Mouse (Mus musculus) cerebellum, postnatal 14 days (tissue): ENCODE measurements around the gene Espn.
A peak's percentile ranks its signal among the peaks of the same experiment; 100 is the strongest.

Experiments
- DNase-seq, 2 experiments: peaks; one replicate each; pipeline ENCODE4 v3.0.0; 2021; ENCODE audit warnings: mixed read lengths in 2 of 2

Espn gene

GRCm38 (mm10) chr4:152092751-152093293 is 59.3 kb downstream of the Espn start:
- DNase-seq, result no peak

GRCm38 (mm10) chr4:152090191-152090590 is 62.0 kb downstream of the Espn start:
- no peak for DNase-seq

GRCm38 (mm10) chr4:152088556-152089120 is 63.5 kb downstream of the Espn start:
- peak; percentile 62 to 72 for DNase-seq

- DNase-seq, result no peak
Observed at GRCm38 (mm10) chr4:152088133-152088532, 64.0 kb downstream of the Espn start.

GRCm38 (mm10) chr4:152087211-152088081 is 64.7 kb downstream of the Espn start:
- no peak for DNase-seq

- no peak for DNase-seq
Observed at GRCm38 (mm10) chr4:152086505-152087210, 65.5 kb downstream of the Espn start.

GRCm38 (mm10) chr4:152084616-152085015 is 67.6 kb downstream of the Espn start:
- no peak for DNase-seq

GRCm38 (mm10) chr4:152083611-152084220 is 68.5 kb downstream of the Espn start:
- DNase-seq, result no peak

GRCm38 (mm10) chr4:152079931-152080330 is 72.2 kb downstream of the Espn start:
- no peak for DNase-seq

- DNase-seq, result no peak
Observed at GRCm38 (mm10) chr4:152079261-152079660, 72.9 kb downstream of the Espn start.

GRCm38 (mm10) chr4:152078105-152078530 is 74.1 kb downstream of the Espn start:
- no peak for DNase-seq

GRCm38 (mm10) chr4:152077191-152077590 is 75.0 kb downstream of the Espn start:
- DNase-seq, result no peak

- no peak for DNase-seq
Observed at GRCm38 (mm10) chr4:152074548-152074947, 77.6 kb downstream of the Espn start.

- no peak for DNase-seq
Observed at GRCm38 (mm10) chr4:152073715-152074114, 78.5 kb downstream of the Espn start.

- DNase-seq, result no peak
Observed at GRCm38 (mm10) chr4:152072655-152073054, 79.5 kb downstream of the Espn start.

GRCm38 (mm10) chr4:152072121-152072601 is 80.0 kb downstream of the Espn start, which contains the start of gene Plekhg5:
Gene Plekhg5, plus strand, starts transcription at chr4:152072498.
- peak; percentile 40 to 55 for DNase-seq

- peak in 1 of 2 experiments; percentile 32 for DNase-seq
Observed at GRCm38 (mm10) chr4:152070494-152071396, 81.4 kb downstream of the Espn start.
